Mouse (Mus musculus) cortical plate, adult 2 months (tissue): ENCODE data around the gene Sarnp.

ENCODE experiments used
- CTCF ChIP-seq: fragments of 200-500 bp; IDR thresholded peaks from 2 replicates; pipeline ENCODE4 v1.5.1; 2011; ENCODE audit warnings: mild to moderate bottlenecking, control low read depth, low read length; ENCODE audit not compliant: insufficient read depth; ENCODE audit errors: extremely low read depth
- POLR2A ChIP-seq: fragments of 200-500 bp; IDR thresholded peaks from 2 replicates; pipeline ENCODE4 v1.6.1; 2011; ENCODE audit warnings: mild to moderate bottlenecking, low read length, control low read depth; ENCODE audit not compliant: insufficient read depth; ENCODE audit errors: extremely low read depth

DNA sequence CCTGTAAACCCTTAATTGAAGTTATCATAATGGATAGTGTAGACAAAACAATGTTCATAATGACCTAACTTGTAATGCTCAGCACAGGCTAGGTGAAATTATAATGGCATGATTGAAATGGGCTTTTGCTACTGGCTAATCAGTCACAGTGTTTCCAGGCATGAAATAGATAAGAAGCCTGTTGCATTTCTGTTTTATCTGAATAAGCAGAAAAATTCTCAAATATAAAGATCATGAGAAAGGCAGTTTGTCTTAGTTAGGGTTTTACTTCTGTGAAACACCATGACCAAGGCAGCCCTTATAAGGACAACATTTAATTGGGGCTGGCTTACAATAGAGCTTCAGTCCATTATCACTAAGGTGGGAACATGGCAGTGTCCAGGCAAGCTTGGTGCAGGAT lies 23.5 kb downstream of the Sarnp start:
- TF ChIP-seq POLR2A (no peak), CTCF (no peak)
